Mouse (Mus musculus) hindlimb bud, embryonic 11.5 days (tissue): ENCODE results near the gene Olfr310.

Experiments used
- DNase-seq: peaks from one replicate; pipeline ENCODE4 v3.0.0-alpha.2; 2012; ENCODE audit warnings: low read depth, low spot score; ENCODE audit errors: extremely low spot score

Gene Olfr310

GRCm38 (mm10) chr7:86277072-86277471 lies at the start of gene Olfr310:
Gene Olfr310, minus strand, starts transcription at chr7:86277172.
- no peak for DNase-seq

- DNase-seq: no peak
Observed at GRCm38 (mm10) chr7:86325530-86325929, 48.6 kb upstream of the Olfr310 start, which contains the start of gene Olfr308. Gene Olfr308, minus strand, starts transcription at chr7:86325630.

- DNase-seq: no peak
Observed at GRCm38 (mm10) chr7:86321323-86321722, 44.4 kb upstream of the Olfr310 start.

- no peak for DNase-seq
Observed at GRCm38 (mm10) chr7:86313608-86314007, 36.6 kb upstream of the Olfr310 start, which contains the start of gene Olfr309. Gene Olfr309, minus strand, starts transcription at chr7:86313708.

GRCm38 (mm10) chr7:86246208-86246607 lies 30.8 kb downstream of the Olfr310 start, which contains the start of gene Vmn2r76:
Gene Vmn2r76, minus strand, starts transcription at chr7:86246308.
- no peak for DNase-seq
